Mouse (Mus musculus): ENCODE results near the gene Ube2o. TPM values are rescaled to one million over a fixed set of nuclear protein-coding genes. Genes with fewer than 3 reads are reported as not detected.

Gene Ube2o
- polyA plus RNA-seq, 1 experiment: 18.3 TPM

- 91% methylated on average over 8 of the region's 8 CpGs for WGBS
- H3K4me3 ChIP-seq (replicated peaks; ENCODE audit: extremely low read depth, low read depth, low read length): no peak overlapping the region
- TF ChIP-seq POLR2A (IDR thresholded peaks at IDR 0.05; ENCODE audit: borderline replicate concordance, extremely low read depth, low read depth, low read length): no peak
- no peak for TF ChIP-seq CTCF (IDR thresholded peaks at IDR 0.05; ENCODE audit: insufficient read depth, low read length)
- peaks cover 11% of the 10 kb centered on the region for H3K4me1 ChIP-seq (ENCODE audit: control insufficient read depth, insufficient read depth, low read length)
- DNase-seq: no peak
Observed at GRCm38 (mm10) chr11:116528636-116529320, 52.5 kb downstream of the Ube2o start.

GRCm38 (mm10) chr11:116523699-116524189 is 57.5 kb downstream of the Ube2o start:
- Histone ChIP-seq H3K4me3 (replicated peaks; ENCODE audit: extremely low read depth, low read depth, low read length) (no peak overlapping the region), H3K4me1 (ENCODE audit: control insufficient read depth, insufficient read depth, low read length) (peaks cover 3% of the 10 kb centered on the region)
- WGBS: 36% methylated on average over 5 of the region's 5 CpGs
- no peak for DNase-seq
- no peak for TF ChIP-seq POLR2A (IDR thresholded peaks at IDR 0.05; ENCODE audit: borderline replicate concordance, extremely low read depth, low read depth, low read length)
- no peak for TF ChIP-seq CTCF (IDR thresholded peaks at IDR 0.05; ENCODE audit: insufficient read depth, low read length)

- Histone ChIP-seq H3K4me1 (ENCODE audit: control insufficient read depth, insufficient read depth, low read length) (peaks cover 3% of the 10 kb centered on the region), H3K4me3 (replicated peaks; ENCODE audit: extremely low read depth, low read depth, low read length) (no peak overlapping the region)
- TF ChIP-seq CTCF (IDR thresholded peaks at IDR 0.05; ENCODE audit: insufficient read depth, low read length) (no peak), POLR2A (IDR thresholded peaks at IDR 0.05; ENCODE audit: borderline replicate concordance, extremely low read depth, low read depth, low read length) (no peak)
- DNase-seq: no peak
- WGBS: 42% methylated on average over 16 of the region's 16 CpGs
Observed at GRCm38 (mm10) chr11:116522886-116523698, 58.2 kb downstream of the Ube2o start.

GRCm38 (mm10) chr11:116522046-116522445 is 59.2 kb downstream of the Ube2o start:
- Histone ChIP-seq H3K4me3 (replicated peaks; ENCODE audit: extremely low read depth, low read depth, low read length) (no peak overlapping the region), H3K4me1 (ENCODE audit: control insufficient read depth, insufficient read depth, low read length) (peaks cover 3% of the 10 kb centered on the region)
- WGBS: 57% methylated on average over 3 of the region's 3 CpGs
- DNase-seq: peak; percentile 22
- TF ChIP-seq CTCF (IDR thresholded peaks at IDR 0.05; ENCODE audit: insufficient read depth, low read length) (no peak), POLR2A (IDR thresholded peaks at IDR 0.05; ENCODE audit: borderline replicate concordance, extremely low read depth, low read depth, low read length) (no peak)

GRCm38 (mm10) chr11:116521143-116521542 is 60.1 kb downstream of the Ube2o start:
- DNase-seq: no peak
- 62% methylated on average over 3 of the region's 3 CpGs for WGBS
- Histone ChIP-seq H3K4me1 (ENCODE audit: control insufficient read depth, insufficient read depth, low read length) (peaks cover 3% of the 10 kb centered on the region), H3K4me3 (replicated peaks; ENCODE audit: extremely low read depth, low read depth, low read length) (no peak overlapping the region)
- TF ChIP-seq POLR2A (IDR thresholded peaks at IDR 0.05; ENCODE audit: borderline replicate concordance, extremely low read depth, low read depth, low read length): no peak
- TF ChIP-seq CTCF (IDR thresholded peaks at IDR 0.05; ENCODE audit: insufficient read depth, low read length): no peak

- TF ChIP-seq POLR2A (IDR thresholded peaks at IDR 0.05; ENCODE audit: borderline replicate concordance, extremely low read depth, low read depth, low read length): no peak
- TF ChIP-seq CTCF (IDR thresholded peaks at IDR 0.05; ENCODE audit: insufficient read depth, low read length): no peak
- Histone ChIP-seq H3K4me1 (ENCODE audit: control insufficient read depth, insufficient read depth, low read length) (peaks cover under 1% of the 10 kb centered on the region), H3K4me3 (replicated peaks; ENCODE audit: extremely low read depth, low read depth, low read length) (no peak overlapping the region)
- WGBS: 32% methylated on average over 8 of the region's 8 CpGs
- no peak for DNase-seq
Observed at GRCm38 (mm10) chr11:116518482-116518881, 62.8 kb downstream of the Ube2o start.

GRCm38 (mm10) chr11:116515330-116516020 is 65.8 kb downstream of the Ube2o start:
- TF ChIP-seq POLR2A (IDR thresholded peaks at IDR 0.05; ENCODE audit: borderline replicate concordance, extremely low read depth, low read depth, low read length) (no peak), CTCF (IDR thresholded peaks at IDR 0.05; ENCODE audit: insufficient read depth, low read length) (no peak)
- H3K4me3 ChIP-seq (replicated peaks; ENCODE audit: extremely low read depth, low read depth, low read length): no peak overlapping the region
- 37% methylated on average over 24 of the region's 24 CpGs for WGBS

GRCm38 (mm10) chr11:116513531-116514038 is 67.7 kb downstream of the Ube2o start:
- no peak for TF ChIP-seq POLR2A (IDR thresholded peaks at IDR 0.05; ENCODE audit: borderline replicate concordance, extremely low read depth, low read depth, low read length)
- Histone ChIP-seq H3K4me3 (replicated peaks; ENCODE audit: extremely low read depth, low read depth, low read length) (no peak overlapping the region), H3K4me1 (ENCODE audit: control insufficient read depth, insufficient read depth, low read length) (no peaks in the 10 kb centered on the region)
- 70% methylated on average over 4 of the region's 4 CpGs for WGBS
- no peak for DNase-seq

More at GRCm38 (mm10) chr11:116515330-116516020, 65.8 kb downstream of the Ube2o start:
- no peak for DNase-seq
- no peaks in the 10 kb centered on the region for H3K4me1 ChIP-seq (ENCODE audit: control insufficient read depth, insufficient read depth, low read length)

- no peak for TF ChIP-seq POLR2A (IDR thresholded peaks at IDR 0.05; ENCODE audit: borderline replicate concordance, extremely low read depth, low read depth, low read length)
- TF ChIP-seq CTCF (IDR thresholded peaks at IDR 0.05; ENCODE audit: insufficient read depth, low read length): no peak
- Histone ChIP-seq H3K4me3 (replicated peaks; ENCODE audit: extremely low read depth, low read depth, low read length) (no peak overlapping the region), H3K4me1 (ENCODE audit: control insufficient read depth, insufficient read depth, low read length) (no peaks in the 10 kb centered on the region)
- no peak for DNase-seq
- 71% methylated on average over 6 of the region's 6 CpGs for WGBS
Observed at GRCm38 (mm10) chr11:116512987-116513386, 68.3 kb downstream of the Ube2o start.
